In the genomic region with DNA sequence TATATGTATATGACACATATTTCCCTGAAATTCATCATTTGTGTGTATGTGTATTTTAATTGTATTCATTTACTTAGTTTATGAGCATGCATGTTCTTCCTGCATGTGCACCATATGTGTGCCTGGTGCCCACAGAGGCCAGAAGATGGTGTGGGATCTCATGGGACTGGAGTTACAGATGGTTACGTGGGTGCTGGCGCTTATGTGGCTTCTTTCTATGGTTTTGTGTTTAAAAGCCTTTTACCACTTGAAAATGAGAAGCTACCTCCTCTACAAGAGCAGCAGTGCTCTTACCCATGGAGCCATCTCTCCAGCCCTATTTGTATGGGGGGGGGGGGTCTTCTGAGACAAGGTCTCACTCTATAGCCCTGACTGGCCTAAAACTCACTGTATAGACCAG, we compare ENCODE assay signal across 22 mouse cellular contexts. TPM values are rescaled to one million over a fixed set of nuclear protein-coding genes. Genes with fewer than 3 reads are reported as not detected.
"Had no signal": no experiment of that assay in that cellular context is flagged by ENCODE, and none has a peak within 500 bp of the region (broad histone marks: within the 10 kb centered on the region; RNA-seq: fewer than 3 reads in every experiment).

No protein-coding gene starts in this region.

- H3K4me3 ChIP-seq: midbrain, embryonic 10.5 days; midbrain, embryonic 12.5 days; myocyte; neural tube, embryonic 13.5 days; neural tube, embryonic 15.5 days had no signal

- H3K9me3 ChIP-seq: midbrain, embryonic 10.5 days; midbrain, embryonic 12.5 days; neural tube, embryonic 13.5 days; neural tube, embryonic 15.5 days had no signal

- H3K36me3 ChIP-seq: midbrain, embryonic 10.5 days; midbrain, embryonic 12.5 days; neural tube, embryonic 15.5 days had no signal

- ATAC-seq: midbrain, embryonic 16.5 days had no signal

- H3K4me1 ChIP-seq: midbrain, embryonic 10.5 days; midbrain, embryonic 12.5 days; neural tube, embryonic 13.5 days; neural tube, embryonic 15.5 days had no signal

- DNase-seq: lung, embryonic 14.5 days; lung, postnatal 10 days; lung, postnatal 4 days; midbrain, embryonic 14.5 days; retina, postnatal 1 day; right cerebral cortex, adult 18-20 months; right cerebral cortex, postnatal 25 days; right cerebral cortex, postnatal 4 days; spleen, adult 18-20 months; thymus, adult 18-20 months; thymus, postnatal 14 days; thymus, postnatal 36 days had no signal

- H3K27me3 ChIP-seq: midbrain, embryonic 12.5 days; neural tube, embryonic 13.5 days; neural tube, embryonic 15.5 days had no signal

- H3K27ac ChIP-seq: midbrain, embryonic 10.5 days; midbrain, embryonic 12.5 days; neural tube, embryonic 13.5 days; neural tube, embryonic 15.5 days had no signal

RNA-seq across cellular contexts. Expression of gene Foxp3, which starts 7.7 kb away (rescaled TPM):
- total RNA-seq: megakaryocyte-erythroid progenitor cell, adult 5-6 weeks had no signal
- polyA plus RNA-seq: lung, embryonic 14.5 days; midbrain, embryonic 16.5 days; neural tube, embryonic 11.5 days; stomach, embryonic 16.5 days had no signal

RNA-seq across cellular contexts. Expression of gene Cacna1f, which starts 25.7 kb away (rescaled TPM):
- total RNA-seq: megakaryocyte-erythroid progenitor cell, adult 5-6 weeks had no signal
- polyA plus RNA-seq: lung, embryonic 16.5 days; midbrain, embryonic 10.5 days; midbrain, embryonic 12.5 days; myocyte; neural tube, embryonic 11.5 days; stomach, embryonic 16.5 days had no signal
